ENCODE assay signal across 9 mouse cellular contexts in the genomic region with DNA sequence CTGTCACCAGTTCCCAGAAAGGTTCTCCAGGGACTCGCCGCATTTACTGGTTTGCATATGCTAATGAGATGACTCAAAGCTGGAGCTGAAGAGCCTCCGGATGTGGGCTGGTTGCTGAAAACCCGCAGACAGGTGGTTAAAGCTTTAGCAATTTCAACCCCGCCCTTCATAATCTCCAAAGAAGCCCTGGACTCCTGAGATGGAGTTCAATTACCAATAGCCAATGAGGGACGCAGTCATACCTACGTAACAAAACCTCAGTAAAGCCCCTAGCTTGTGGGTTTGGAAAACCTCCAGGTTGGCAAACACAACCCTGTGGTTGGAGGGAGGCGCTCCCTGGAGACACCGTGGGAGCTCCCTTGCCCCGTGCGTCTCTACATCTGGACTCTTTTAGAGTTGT. TPM values are rescaled to one million over a fixed set of nuclear protein-coding genes. Genes with fewer than 3 reads are reported as not detected.
A peak's percentile ranks its signal among the peaks of the same experiment; 100 is the strongest.
DNase-seq lines count a peak whose midpoint lies in the region; ATAC-seq and TF ChIP-seq lines count a peak whose summit lies in the region.
"Had no signal": no experiment of that assay in that cellular context is flagged by ENCODE, and none has a peak within 500 bp of the region (broad histone marks: within the 10 kb centered on the region; RNA-seq: fewer than 3 reads in every experiment).

No protein-coding gene starts in this region.

- no peak overlapping the region for H3K27ac ChIP-seq in intestine, embryonic 15.5 days
- H3K27ac ChIP-seq in intestine, embryonic 16.5 days (ENCODE audit: low read length), result no peak overlapping the region
- peak overlapping the region; percentile 25 for H3K27ac ChIP-seq in liver, embryonic 16.5 days (ENCODE audit: low read length)
- H3K27ac ChIP-seq in stomach, embryonic 16.5 days (ENCODE audit: low read length), result peak overlapping the region; percentile 29; the same call in 1 of the 2 replicates
- no peak overlapping the region for H3K27ac ChIP-seq in layer of hippocampus, adult 2 months

- 19% methylated on average over 11 of the region's 11 CpGs for WGBS in intestine, embryonic 15.5 days
- WGBS in intestine, embryonic 16.5 days, result 18% methylated on average over 11 of the region's 11 CpGs
- WGBS in liver, embryonic 16.5 days (ENCODE audit: insufficient replicate concordance), result 3% methylated on average over 11 of the region's 11 CpGs
- 11% methylated on average over 11 of the region's 11 CpGs for WGBS in stomach, embryonic 16.5 days

- no peak overlapping the region for H3K4me3 ChIP-seq in intestine, embryonic 15.5 days (replicated peaks)
- H3K4me3 ChIP-seq in intestine, embryonic 16.5 days (ENCODE audit: low read length), result no peak overlapping the region
- no peak overlapping the region for H3K4me3 ChIP-seq in liver, embryonic 16.5 days (ENCODE audit: low read depth, low read length)
- H3K4me3 ChIP-seq in stomach, embryonic 16.5 days (replicated peaks; ENCODE audit: low read length), result 0 out of 2 replicates have a peak overlapping the region, but pooled peaks have one; percentile 3
- H3K4me3 ChIP-seq in layer of hippocampus, adult 2 months, result no peak overlapping the region

- H3K9ac ChIP-seq in intestine, embryonic 15.5 days, result no peak overlapping the region
- H3K9ac ChIP-seq in intestine, embryonic 16.5 days (ENCODE audit: low read depth, low read length), result no peak overlapping the region
- no peak overlapping the region for H3K9ac ChIP-seq in liver, embryonic 16.5 days (ENCODE audit: low read depth, low read length)
- no peak overlapping the region for H3K9ac ChIP-seq in stomach, embryonic 16.5 days (ENCODE audit: low read length)

- DNase-seq in Patski (ENCODE audit: low read depth, low spot score), result peak; percentile 89
- no peak for DNase-seq in heart, postnatal 25 days (ENCODE audit: low spot score)
- no peak for DNase-seq in layer of hippocampus, postnatal 25 days (ENCODE audit: extremely low spot score in 1 of 2, low spot score in 1 of 2)
- DNase-seq in layer of hippocampus, adult 2 months (ENCODE audit: low spot score in 2 of 2), result no peak

- POLR2A ChIA-PET in Patski (lab: Charles Lee), result interaction anchor here (0.9 to 1.5 kb wide), 4 partner anchors 9 to 99 kb away, joined by 3 read pairs; no protein-coding TSS in a partner anchor

- intact Hi-C loops in heart, postnatal 25 days (cut with DNase I), result loop anchor here (10.0 kb wide), 1 partner anchor 417 kb away; no protein-coding TSS in a partner anchor

- no peaks in the 10 kb centered on the region for H3K27me3 ChIP-seq in intestine, embryonic 15.5 days (replicated peaks)
- H3K27me3 ChIP-seq in intestine, embryonic 16.5 days (replicated peaks; ENCODE audit: control insufficient read depth, insufficient read depth, low read length), result no peaks in the 10 kb centered on the region
- no peaks in the 10 kb centered on the region for H3K27me3 ChIP-seq in Patski
- no peaks in the 10 kb centered on the region for H3K27me3 ChIP-seq in liver, embryonic 16.5 days (ENCODE audit: control insufficient read depth, insufficient read depth, low read depth, low read length)
- no peaks in the 10 kb centered on the region for H3K27me3 ChIP-seq in stomach, embryonic 16.5 days (ENCODE audit: control insufficient read depth, insufficient read depth, low read length)

- H3K36me3 ChIP-seq in intestine, embryonic 15.5 days, result no peaks in the 10 kb centered on the region
- H3K36me3 ChIP-seq in intestine, embryonic 16.5 days (ENCODE audit: control insufficient read depth, insufficient read depth, low read length), result no peaks in the 10 kb centered on the region
- no peaks in the 10 kb centered on the region for H3K36me3 ChIP-seq in liver, embryonic 16.5 days (ENCODE audit: control insufficient read depth, insufficient read depth)
- no peaks in the 10 kb centered on the region for H3K36me3 ChIP-seq in stomach, embryonic 16.5 days (ENCODE audit: control insufficient read depth, insufficient read depth, low read length)

- H3K4me2 ChIP-seq in intestine, embryonic 15.5 days (replicated peaks), result 0 out of 2 replicates have a peak overlapping the region, but pooled peaks have one; percentile 11
- H3K4me2 ChIP-seq in intestine, embryonic 16.5 days (ENCODE audit: low read depth, low read length), result no peak overlapping the region
- peak overlapping the region; percentile 1; the same call in 1 of the 2 replicates for H3K4me2 ChIP-seq in liver, embryonic 16.5 days (ENCODE audit: low read depth, low read length)
- peak overlapping the region; percentile 17; the same call in 1 of the 2 replicates for H3K4me2 ChIP-seq in stomach, embryonic 16.5 days (ENCODE audit: low read depth, low read length)

- CTCF ChIA-PET in Patski (lab: Charles Lee), result interaction anchor here (0.7 to 2.7 kb wide), 15 partner anchors 9 to 105 kb away, joined by 3 to 19 read pairs (median 5); a partner anchor contains a TSS

- no peaks in the 10 kb centered on the region for H3K9me3 ChIP-seq in intestine, embryonic 15.5 days
- H3K9me3 ChIP-seq in intestine, embryonic 16.5 days (ENCODE audit: control insufficient read depth, low read length), result no peaks in the 10 kb centered on the region
- H3K9me3 ChIP-seq in liver, embryonic 16.5 days (replicated peaks; ENCODE audit: control insufficient read depth, low read length), result no peaks in the 10 kb centered on the region
- no peaks in the 10 kb centered on the region; the same call in 1 of the 2 replicates for H3K9me3 ChIP-seq in stomach, embryonic 16.5 days (replicated peaks; ENCODE audit: control insufficient read depth, low read length)

- TF ChIP-seq CTCF in Patski (IDR thresholded peaks at IDR 0.05), result no peak
- TF ChIP-seq CTCF in layer of hippocampus, adult 2 months (conservative IDR thresholded peaks at IDR 0.05), result no peak

- no peak for ATAC-seq in intestine, embryonic 15.5 days
- ATAC-seq in intestine, embryonic 16.5 days, result no peak
- peak; percentile 61 for ATAC-seq in Patski
- 0 out of 2 replicates have a peak, but pooled peaks have one; percentile 13 for ATAC-seq in liver, embryonic 16.5 days (ENCODE audit: low read depth)
- 0 out of 2 replicates have a peak, but pooled peaks have one; percentile 42 for ATAC-seq in stomach, embryonic 16.5 days (ENCODE audit: insufficient read depth, low FRiP score)

- in situ Hi-C loops in Patski (cut with MboI; ENCODE audit: low pct_unique_long_range_greater_than_20kb), result no loop called here

- 0 out of 2 replicates have a peak, but pooled peaks cover 14% of the 10 kb centered on the region for H3K4me1 ChIP-seq in intestine, embryonic 15.5 days (replicated peaks)
- peaks cover 8% of the 10 kb centered on the region; the same call in 1 of the 2 replicates for H3K4me1 ChIP-seq in intestine, embryonic 16.5 days (ENCODE audit: control insufficient read depth, insufficient read depth, low read length)
- no peaks in the 10 kb centered on the region for H3K4me1 ChIP-seq in liver, embryonic 16.5 days (ENCODE audit: control insufficient read depth, low read depth, low read length)
- peaks cover 7% of the 10 kb centered on the region for H3K4me1 ChIP-seq in stomach, embryonic 16.5 days (ENCODE audit: control insufficient read depth, insufficient read depth, low read length)

RNA-seq across cellular contexts. Expression of a gene that starts 24.5 kb away (rescaled TPM):
- polyA plus RNA-seq in intestine, embryonic 15.5 days (2015; fragmentation: Nextera tagmentation; extraction: Ambion mirVana), result 62.7 and 65.7 TPM in 2 replicates
- 59.1 and 61.4 TPM in 2 replicates for polyA plus RNA-seq in intestine, embryonic 16.5 days (2015; fragmentation: Nextera tagmentation; extraction: Ambion mirVana)
- 136 TPM for polyA plus RNA-seq in Patski (2021)
- 20.8 and 24.0 TPM in 2 replicates for polyA plus RNA-seq in liver, embryonic 16.5 days (2015; fragmentation: Nextera tagmentation; extraction: Ambion mirVana)
- 69.6 and 72.9 TPM in 2 replicates for polyA plus RNA-seq in stomach, embryonic 16.5 days (2015; fragmentation: Nextera tagmentation; extraction: Ambion mirVana)
- total RNA-seq in heart, postnatal 25 days (2021), result 10 to 100 TPM; 34.7 to 34.8 TPM
- 10 to 100 TPM; 85.3 to 87.3 TPM for total RNA-seq in layer of hippocampus, postnatal 25 days (2021)
- total RNA-seq in layer of hippocampus, adult 2 months (2021), result 10 to 100 TPM; 79.3 to 84.1 TPM

RNA-seq across cellular contexts. Expression of a gene that starts 35.9 kb away (rescaled TPM):
- polyA plus RNA-seq in intestine, embryonic 15.5 days (2015; fragmentation: Nextera tagmentation; extraction: Ambion mirVana), result 4.7 and 14.8 TPM in 2 replicates
- polyA plus RNA-seq in intestine, embryonic 16.5 days (2015; fragmentation: Nextera tagmentation; extraction: Ambion mirVana), result 16.0 and 16.4 TPM in 2 replicates
- 48.8 TPM for polyA plus RNA-seq in Patski (2021)
- polyA plus RNA-seq in liver, embryonic 16.5 days (2015; fragmentation: Nextera tagmentation; extraction: Ambion mirVana), result 1.5 and 2.7 TPM in 2 replicates
- 12.1 and 21.3 TPM in 2 replicates for polyA plus RNA-seq in stomach, embryonic 16.5 days (2015; fragmentation: Nextera tagmentation; extraction: Ambion mirVana)
- total RNA-seq in heart, postnatal 25 days (2021), result 10 to 100 TPM; 14.4 to 21.9 TPM
- 100 to 1,000 TPM; 116 to 118 TPM for total RNA-seq in layer of hippocampus, postnatal 25 days (2021)
- total RNA-seq in layer of hippocampus, adult 2 months (2021), result 100 to 1,000 TPM; 111 to 112 TPM

RNA-seq across cellular contexts. Expression of a gene that starts 40.4 kb away (rescaled TPM):
- polyA plus RNA-seq in intestine, embryonic 15.5 days (2015; fragmentation: Nextera tagmentation; extraction: Ambion mirVana), result 53.3 and 57.4 TPM in 2 replicates
- polyA plus RNA-seq in intestine, embryonic 16.5 days (2015; fragmentation: Nextera tagmentation; extraction: Ambion mirVana), result 36.8 and 42.4 TPM in 2 replicates
- polyA plus RNA-seq in Patski (2021), result 0.15 TPM
- polyA plus RNA-seq in liver, embryonic 16.5 days (2015; fragmentation: Nextera tagmentation; extraction: Ambion mirVana), result 0.76 and 1.7 TPM in 2 replicates
- 155 and 197 TPM in 2 replicates for polyA plus RNA-seq in stomach, embryonic 16.5 days (2015; fragmentation: Nextera tagmentation; extraction: Ambion mirVana)
- under 1 TPM; 0.78 to 0.83 TPM for total RNA-seq in heart, postnatal 25 days (2021)
- under 1 TPM in 1 of 2 experiments, not detected in 1; 0.34 TPM for total RNA-seq in layer of hippocampus, postnatal 25 days (2021)
- not detected for total RNA-seq in layer of hippocampus, adult 2 months (2021)

RNA-seq across cellular contexts. Expression of a gene that starts 48.3 kb away (rescaled TPM):
- not detected in 2 replicates for polyA plus RNA-seq in intestine, embryonic 15.5 days (2015; fragmentation: Nextera tagmentation; extraction: Ambion mirVana)
- polyA plus RNA-seq in intestine, embryonic 16.5 days (2015; fragmentation: Nextera tagmentation; extraction: Ambion mirVana), result not detected in 2 replicates
- polyA plus RNA-seq in Patski (2021), result 0.39 TPM
- not detected in 2 replicates for polyA plus RNA-seq in liver, embryonic 16.5 days (2015; fragmentation: Nextera tagmentation; extraction: Ambion mirVana)
- polyA plus RNA-seq in stomach, embryonic 16.5 days (2015; fragmentation: Nextera tagmentation; extraction: Ambion mirVana), result not detected in 2 replicates
- not detected for total RNA-seq in heart, postnatal 25 days (2021)
- total RNA-seq in layer of hippocampus, postnatal 25 days (2021), result not detected
- not detected for total RNA-seq in layer of hippocampus, adult 2 months (2021)
- polyA plus RNA-seq: kidney, embryonic 14.5 days had no signal

RNA-seq across cellular contexts. Expression of a gene that starts 51.4 kb away (rescaled TPM):
- polyA plus RNA-seq in intestine, embryonic 15.5 days (2015; fragmentation: Nextera tagmentation; extraction: Ambion mirVana), result not detected in 2 replicates
- not detected in 2 replicates for polyA plus RNA-seq in intestine, embryonic 16.5 days (2015; fragmentation: Nextera tagmentation; extraction: Ambion mirVana)
- polyA plus RNA-seq in Patski (2021), result not detected
- polyA plus RNA-seq in liver, embryonic 16.5 days (2015; fragmentation: Nextera tagmentation; extraction: Ambion mirVana), result not detected in 2 replicates
- not detected in 2 replicates for polyA plus RNA-seq in stomach, embryonic 16.5 days (2015; fragmentation: Nextera tagmentation; extraction: Ambion mirVana)
- not detected for total RNA-seq in heart, postnatal 25 days (2021)
- not detected for total RNA-seq in layer of hippocampus, postnatal 25 days (2021)
- not detected for total RNA-seq in layer of hippocampus, adult 2 months (2021)
- polyA plus RNA-seq: kidney, embryonic 14.5 days had no signal

Comparison
In these comparisons a context has a peak if more than half of its experiments do, and no peak if none do; other contexts are left out.
1. ATAC-seq: peak in Patski (single experiment), liver, embryonic 16.5 days (single experiment) and stomach, embryonic 16.5 days (single experiment); none in intestine, embryonic 15.5 days (single experiment) and intestine, embryonic 16.5 days (single experiment).
2. H3K27ac ChIP-seq: peak in liver, embryonic 16.5 days (single experiment) and stomach, embryonic 16.5 days (single experiment); none in intestine, embryonic 15.5 days (single experiment), intestine, embryonic 16.5 days (single experiment) and layer of hippocampus, adult 2 months (single experiment).
3. RNA of a gene that starts 40.4 kb away (polyA plus RNA-seq): 155 to 197 TPM in stomach, embryonic 16.5 days, 53.3 to 57.4 TPM in intestine, embryonic 15.5 days and 36.8 to 42.4 TPM in intestine, embryonic 16.5 days; 0.76 to 1.7 TPM in liver, embryonic 16.5 days and 0.15 TPM in Patski (single experiment); every median in the first group is over 10 times any median in the second.